Mouse (Mus musculus) kidney, embryonic 15.5 days (tissue): ENCODE measurements at regions not wholly inside any gene's neighbourhood (a gene's known extent, or its start where the extent isn't known, plus 50 kb on each side); places are given as distances from the start of the nearest gene placed in this dataset.
A peak's percentile ranks its signal among the peaks of the same experiment; 100 is the strongest.

Experiments used
- ATAC-seq: fragments of 200-750 bp; cut with Nextera tagmentation; replicated peaks from 2 replicates; pipeline ENCODE4 v1.8.0; 2017; ENCODE audit warnings: moderate TSS enrichment; ENCODE audit not compliant: low FRiP score
- H3K27ac ChIP-seq: fragments of 300-500 bp; sonication (generic); 2 replicates; pipeline ENCODE4 v1.5.1; 2015; ENCODE audit warnings: mild to moderate bottlenecking, inconsistent platforms
- H3K27me3 ChIP-seq: fragments of 300-500 bp; sonication (generic); 2 replicates; pipeline ENCODE4 v1.6.1; 2015; ENCODE audit warnings: inconsistent platforms
- H3K36me3 ChIP-seq: fragments of 300-500 bp; sonication (generic); 2 replicates; pipeline ENCODE4 v1.6.1; 2015; ENCODE audit warnings: inconsistent platforms
- H3K4me1 ChIP-seq: fragments of 300-500 bp; sonication (generic); 2 replicates; pipeline ENCODE4 v1.6.1; 2015; ENCODE audit warnings: inconsistent platforms
- H3K4me2 ChIP-seq: fragments of 300-500 bp; sonication (generic); 2 replicates; pipeline ENCODE4 v1.6.1; 2015; ENCODE audit warnings: moderate library complexity, mild to moderate bottlenecking, inconsistent platforms
- H3K4me3 ChIP-seq: fragments of 300-500 bp; sonication (generic); replicated peaks from 2 replicates; pipeline ENCODE4 v1.5.1; 2015; ENCODE audit warnings: mild to moderate bottlenecking, inconsistent platforms
- H3K9ac ChIP-seq: fragments of 300-500 bp; sonication (generic); 2 replicates; pipeline ENCODE4 v1.6.1; 2015; ENCODE audit warnings: mild to moderate bottlenecking, inconsistent platforms
- H3K9me3 ChIP-seq: fragments of 300-500 bp; sonication (generic); replicated peaks from 2 replicates; pipeline ENCODE4 v1.6.1; 2016; ENCODE audit warnings: inconsistent platforms
- WGBS: fragments of 180-500 bp; shearing (Covaris S2); methylation state at CpG from one replicate; pipeline ENCODE4 v1.1.7; 2015; ENCODE audit warnings: mixed read lengths; 5-methylcytosine and 5-hydroxymethylcytosine counted together

DNA sequence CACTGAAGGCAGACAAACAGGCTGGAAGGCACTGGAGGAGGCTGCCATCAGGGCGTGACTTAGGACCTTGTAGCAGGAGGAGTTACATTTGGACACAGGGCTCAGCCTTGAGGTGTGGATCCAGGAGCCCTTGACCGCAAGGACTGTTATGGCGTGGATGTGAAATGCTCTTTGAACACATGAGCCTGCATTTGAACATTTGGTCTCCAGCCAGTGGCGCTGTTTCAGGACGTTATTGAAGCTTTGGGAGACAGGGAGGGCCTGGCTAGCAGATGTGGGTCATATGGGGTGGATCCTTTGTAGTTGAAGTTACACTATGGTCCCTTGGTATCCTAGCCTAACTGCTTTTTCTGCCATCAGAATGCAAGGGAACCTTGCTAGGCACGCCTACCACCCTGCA is 87.0 kb upstream of the Twist2 start:
- no peak for ATAC-seq
- WGBS = 50% methylated on average over 6 of the region's 6 CpGs

DNA sequence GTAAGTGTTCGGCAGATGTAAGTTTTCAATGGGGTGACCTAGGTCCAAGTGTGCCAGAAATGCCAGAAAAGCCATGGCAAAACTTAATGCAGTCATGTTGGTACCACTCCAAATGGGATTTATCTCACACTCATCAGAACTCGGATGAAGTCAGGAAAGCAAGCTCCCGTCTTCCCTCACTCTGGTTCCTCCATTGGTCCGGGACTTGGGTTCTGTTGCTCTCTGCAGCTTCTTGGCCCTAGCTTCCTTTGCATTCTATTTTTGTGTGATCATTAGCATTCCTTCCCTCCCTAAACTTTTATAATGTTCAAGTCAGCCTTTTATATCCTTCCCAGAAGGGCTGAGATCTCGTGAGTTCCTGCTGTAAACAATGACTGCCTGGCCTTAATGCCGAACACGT is 85.9 kb upstream of the Twist2 start:
- Histone ChIP-seq H3K36me3 (no peaks in the 10 kb centered on the region), H3K4me3 (no peak overlapping the region), H3K4me1 (no peaks in the 10 kb centered on the region), H3K27ac (no peak overlapping the region; the same call in 1 of the 2 replicates), H3K27me3 (peaks cover 38% of the 10 kb centered on the region), H3K9me3 (no peaks in the 10 kb centered on the region), H3K4me2 (no peak overlapping the region), H3K9ac (no peak overlapping the region)
- 68% methylated on average over 7 of the region's 7 CpGs for WGBS
- ATAC-seq = no peak

More for the DNA sequence above, 87.0 kb upstream of the Twist2 start:
- Histone ChIP-seq H3K27me3 (peaks cover 41% of the 10 kb centered on the region), H3K4me2 (no peak overlapping the region), H3K36me3 (no peaks in the 10 kb centered on the region), H3K9ac (no peak overlapping the region), H3K9me3 (no peaks in the 10 kb centered on the region), H3K4me3 (no peak overlapping the region), H3K4me1 (no peaks in the 10 kb centered on the region; the same call in 1 of the 2 replicates), H3K27ac (no peak overlapping the region)

DNA sequence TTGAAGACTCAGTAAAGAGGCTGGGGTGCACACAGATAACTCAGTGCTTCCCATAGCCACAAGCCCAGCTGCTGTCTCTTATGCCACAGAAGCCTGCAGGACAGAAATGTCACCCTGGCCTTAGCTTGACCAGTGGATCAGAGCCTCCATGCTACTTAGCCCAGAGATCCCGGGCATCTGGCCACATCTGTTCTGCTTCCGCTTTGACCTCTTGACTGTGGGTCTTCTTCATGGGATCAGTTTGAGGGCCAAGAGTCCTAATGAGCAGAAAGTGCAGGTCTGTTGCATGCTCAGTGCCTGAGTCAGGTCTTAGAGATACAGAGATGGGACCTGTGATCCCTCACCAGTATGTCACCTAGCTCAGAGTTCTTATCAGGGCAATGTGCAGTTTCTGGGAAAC is 85.5 kb upstream of the Twist2 start:
- no peak overlapping the region for H3K27ac ChIP-seq
- WGBS = 88% methylated on average over 2 of the region's 2 CpGs

DNA sequence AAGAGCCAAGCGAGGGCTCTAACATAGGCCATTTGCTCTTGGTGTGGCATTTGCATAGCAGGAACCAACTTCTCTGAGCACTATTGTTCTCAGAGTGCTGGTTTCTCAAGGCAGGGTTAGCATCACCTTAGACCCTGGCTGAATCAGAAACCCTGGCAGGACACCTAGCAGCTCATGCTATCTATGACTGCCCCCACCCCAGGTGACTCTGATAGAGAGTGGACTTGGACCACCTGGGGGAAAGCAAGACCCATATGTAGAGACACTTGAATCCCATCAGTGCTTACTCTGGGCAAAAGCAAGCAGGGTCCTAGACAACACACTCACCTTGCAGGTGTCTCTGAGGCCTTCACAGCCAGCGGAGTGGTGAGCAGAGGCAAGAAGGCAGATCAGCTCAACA is 84.4 kb upstream of the Twist2 start:
- H3K4me2 ChIP-seq = no peak overlapping the region
- H3K4me3 ChIP-seq = no peak overlapping the region
- WGBS = 92% methylated on average over 2 of the region's 2 CpGs
- H3K27me3 ChIP-seq = peaks cover 44% of the 10 kb centered on the region
- no peaks in the 10 kb centered on the region for H3K9me3 ChIP-seq
- ATAC-seq = no peak
- H3K36me3 ChIP-seq = no peaks in the 10 kb centered on the region
- no peak overlapping the region for H3K27ac ChIP-seq
- no peaks in the 10 kb centered on the region for H3K4me1 ChIP-seq
- H3K9ac ChIP-seq = no peak overlapping the region

More for the DNA sequence above, 85.5 kb upstream of the Twist2 start:
- no peaks in the 10 kb centered on the region for H3K9me3 ChIP-seq
- H3K9ac ChIP-seq = no peak overlapping the region
- H3K4me1 ChIP-seq = no peaks in the 10 kb centered on the region
- H3K36me3 ChIP-seq = no peaks in the 10 kb centered on the region
- peaks cover 39% of the 10 kb centered on the region for H3K27me3 ChIP-seq
- H3K4me2 ChIP-seq = no peak overlapping the region
- no peak overlapping the region for H3K4me3 ChIP-seq
- no peak for ATAC-seq

DNA sequence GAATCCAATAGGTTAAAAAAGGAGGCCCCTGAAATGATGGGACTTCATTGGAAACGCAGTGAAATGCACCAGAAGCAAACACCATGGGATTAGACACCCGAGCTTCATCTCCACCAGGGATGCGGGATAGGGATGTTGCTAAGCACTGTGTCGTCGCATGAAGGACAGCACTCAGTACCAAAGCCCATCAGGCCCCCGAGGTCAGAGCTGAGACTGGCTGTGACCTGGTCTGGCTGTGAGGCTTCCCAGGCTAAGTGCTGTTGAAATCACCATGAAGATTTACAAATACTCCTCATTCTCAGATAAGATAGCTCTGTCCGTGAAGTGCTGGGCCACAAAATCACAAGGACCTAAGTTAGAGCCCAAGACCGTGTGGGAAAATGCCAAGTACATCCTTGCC is 83.3 kb upstream of the Twist2 start:
- 70% methylated on average over 8 of the region's 8 CpGs for WGBS
- ATAC-seq = no peak
- no peaks in the 10 kb centered on the region for H3K9me3 ChIP-seq

DNA sequence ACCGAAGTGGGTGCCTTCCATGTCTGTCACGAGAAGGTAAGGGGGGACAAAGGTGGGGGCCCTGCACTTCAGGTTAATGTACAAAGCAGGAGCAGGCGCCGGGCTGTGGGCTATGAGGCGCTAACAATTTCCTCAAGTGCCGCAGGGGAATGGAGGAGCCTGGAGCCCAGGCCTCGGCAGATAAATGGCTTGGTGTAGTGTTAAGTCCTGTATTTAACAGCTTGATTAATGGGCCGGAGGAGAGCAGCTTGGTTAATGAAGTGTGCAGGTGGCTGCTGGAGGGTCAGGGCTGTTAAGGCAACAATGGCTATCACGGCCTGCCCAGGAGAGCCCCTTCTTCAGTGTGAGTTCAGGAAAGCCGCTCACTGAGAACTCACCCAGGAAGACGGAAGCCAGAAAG is 72.0 kb upstream of the Twist2 start:
- peaks cover 84% of the 10 kb centered on the region for H3K27me3 ChIP-seq
- no peaks in the 10 kb centered on the region for H3K9me3 ChIP-seq
- H3K4me2 ChIP-seq = no peak overlapping the region
- WGBS = 14% methylated on average over 11 of the region's 11 CpGs
- peak; percentile 85 for ATAC-seq
- no peak overlapping the region for H3K9ac ChIP-seq
- H3K4me3 ChIP-seq = no peak overlapping the region
- no peak overlapping the region for H3K27ac ChIP-seq
- H3K4me1 ChIP-seq = peaks cover 8% of the 10 kb centered on the region; the same call in 1 of the 2 replicates
- no peaks in the 10 kb centered on the region for H3K36me3 ChIP-seq

More for the DNA sequence above, 83.3 kb upstream of the Twist2 start:
- no peak overlapping the region for H3K4me3 ChIP-seq
- H3K27ac ChIP-seq = no peak overlapping the region
- H3K27me3 ChIP-seq = peaks cover 51% of the 10 kb centered on the region
- no peak overlapping the region for H3K4me2 ChIP-seq
- no peak overlapping the region for H3K9ac ChIP-seq
- no peaks in the 10 kb centered on the region for H3K4me1 ChIP-seq
- no peaks in the 10 kb centered on the region for H3K36me3 ChIP-seq

DNA sequence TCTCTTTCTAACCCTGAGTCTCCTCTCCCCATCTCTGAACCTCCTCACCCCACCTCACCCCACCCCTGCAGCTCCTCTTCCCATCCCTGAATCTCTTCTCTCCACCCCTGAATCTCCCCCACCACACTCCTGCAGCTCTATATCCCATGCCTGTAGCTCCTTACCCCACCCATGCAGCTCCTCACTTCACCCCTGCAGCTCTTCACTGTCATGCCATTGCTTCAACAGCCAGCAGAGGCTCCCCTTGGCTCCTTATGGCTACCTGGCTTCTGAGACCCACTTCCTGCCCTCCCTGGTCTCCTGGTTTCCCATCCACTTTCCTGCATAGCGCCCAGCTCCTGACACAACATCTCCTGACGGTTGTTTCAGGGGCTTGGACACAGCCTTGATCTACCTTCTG is 71.0 kb upstream of the Twist2 start:
- Histone ChIP-seq H3K9me3 (no peaks in the 10 kb centered on the region), H3K36me3 (no peaks in the 10 kb centered on the region), H3K4me1 (peaks cover 8% of the 10 kb centered on the region; the same call in 1 of the 2 replicates), H3K27ac (no peak overlapping the region), H3K4me3 (no peak overlapping the region), H3K9ac (no peak overlapping the region), H3K4me2 (no peak overlapping the region), H3K27me3 (peaks cover 86% of the 10 kb centered on the region)
- ATAC-seq = no peak
- 68% methylated on average over 2 of the region's 2 CpGs for WGBS

DNA sequence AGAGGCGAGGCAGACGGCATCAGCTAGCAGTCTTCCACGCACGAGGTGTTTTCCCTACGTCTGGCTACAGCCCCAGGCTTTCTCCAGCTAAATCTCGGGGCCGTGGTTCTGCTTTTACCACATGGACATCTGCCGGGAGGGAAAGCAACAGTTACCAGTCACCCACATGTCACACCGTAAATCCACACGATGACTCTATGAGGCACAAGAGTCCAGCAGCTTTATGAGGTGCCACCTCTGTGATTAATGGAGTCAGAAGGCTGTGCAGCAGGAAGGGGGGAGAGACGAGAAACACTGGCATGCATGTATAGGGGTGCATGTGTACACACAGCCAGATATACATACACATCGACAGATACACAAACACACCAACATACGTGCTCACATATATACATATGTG is 69.6 kb upstream of the Twist2 start:
- no peak for ATAC-seq
- Histone ChIP-seq H3K9ac (no peak overlapping the region), H3K4me1 (peaks cover 8% of the 10 kb centered on the region; the same call in 1 of the 2 replicates), H3K27ac (no peak overlapping the region), H3K4me2 (no peak overlapping the region), H3K27me3 (peaks cover 94% of the 10 kb centered on the region), H3K36me3 (no peaks in the 10 kb centered on the region), H3K9me3 (no peaks in the 10 kb centered on the region), H3K4me3 (no peak overlapping the region)
- 27% methylated on average over 13 of the region's 13 CpGs for WGBS

DNA sequence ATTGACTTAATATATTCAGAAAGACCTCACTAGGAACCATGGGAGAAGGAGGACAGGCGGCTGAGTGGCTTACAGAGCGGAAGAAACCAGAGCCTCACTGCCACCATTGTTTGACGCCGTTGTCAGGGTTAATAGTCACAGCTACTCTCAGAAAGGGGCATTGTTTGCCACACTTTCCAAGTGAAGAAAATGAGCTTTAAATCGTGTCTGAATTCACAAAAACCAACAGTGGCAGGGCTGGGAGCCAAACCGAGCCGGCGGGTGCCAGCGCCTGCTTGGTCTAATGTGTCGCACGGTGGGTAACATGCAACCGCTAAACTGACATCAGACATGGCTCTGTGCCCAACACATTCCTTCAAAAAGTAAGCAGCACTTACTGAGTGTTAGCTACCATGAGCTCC is 68.8 kb upstream of the Twist2 start:
- no peaks in the 10 kb centered on the region for H3K9me3 ChIP-seq
- H3K9ac ChIP-seq = no peak overlapping the region
- 67% methylated on average over 12 of the region's 12 CpGs for WGBS
- no peak overlapping the region for H3K27ac ChIP-seq
- no peak overlapping the region for H3K4me2 ChIP-seq
- peaks cover 94% of the 10 kb centered on the region for H3K27me3 ChIP-seq
- peaks cover 8% of the 10 kb centered on the region; the same call in 1 of the 2 replicates for H3K4me1 ChIP-seq
- H3K36me3 ChIP-seq = no peaks in the 10 kb centered on the region
- H3K4me3 ChIP-seq = no peak overlapping the region
- ATAC-seq = no peak

DNA sequence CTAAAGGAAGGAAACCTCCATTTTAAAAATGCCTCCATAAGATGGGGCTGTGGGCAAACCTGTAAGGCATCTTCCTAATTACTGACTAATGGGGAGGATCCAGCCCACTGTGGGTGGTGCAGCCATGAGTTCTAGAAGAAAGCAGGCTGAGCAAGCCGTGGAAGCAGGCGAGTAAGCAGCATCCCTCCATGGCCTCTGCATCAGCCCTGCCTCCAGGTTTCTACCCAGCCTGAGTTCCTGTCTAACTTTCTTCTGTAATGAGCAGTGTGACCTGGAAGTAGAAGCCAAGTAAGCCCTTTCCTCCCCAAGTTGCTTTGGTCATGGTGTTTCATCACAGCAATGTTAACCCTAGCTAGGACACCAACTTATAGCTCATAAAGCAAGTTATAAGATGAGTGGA is 66.5 kb upstream of the Twist2 start:
- Histone ChIP-seq H3K4me3 (no peak overlapping the region), H3K36me3 (no peaks in the 10 kb centered on the region), H3K4me1 (peaks cover 6% of the 10 kb centered on the region; the same call in 1 of the 2 replicates), H3K27me3 (peaks cover 94% of the 10 kb centered on the region), H3K27ac (no peak overlapping the region), H3K4me2 (no peak overlapping the region), H3K9me3 (no peaks in the 10 kb centered on the region), H3K9ac (no peak overlapping the region)
- WGBS = 92% methylated on average over 2 of the region's 2 CpGs
- ATAC-seq = no peak

DNA sequence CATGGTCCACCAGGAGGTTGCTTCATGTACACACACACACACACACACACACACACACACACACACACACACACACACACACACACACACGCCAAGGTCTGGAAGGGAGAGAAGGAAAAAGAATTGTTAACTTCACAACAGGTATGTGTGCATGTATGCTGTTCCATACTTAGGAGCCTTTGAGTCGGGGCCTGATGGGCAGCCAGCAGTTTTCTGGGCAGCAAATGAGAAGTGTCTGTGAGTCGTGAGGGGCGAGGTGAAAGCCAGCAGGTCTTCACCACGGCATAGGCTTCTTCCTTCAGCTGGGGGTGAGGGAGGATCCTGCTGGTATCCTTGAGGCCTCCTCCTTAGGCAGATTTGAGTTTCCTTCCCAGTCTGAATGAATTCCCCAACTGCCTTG is 65.8 kb upstream of the Twist2 start:
- WGBS = 71% methylated on average over 5 of the region's 5 CpGs
- no peak for ATAC-seq
- no peak overlapping the region for H3K4me2 ChIP-seq

DNA sequence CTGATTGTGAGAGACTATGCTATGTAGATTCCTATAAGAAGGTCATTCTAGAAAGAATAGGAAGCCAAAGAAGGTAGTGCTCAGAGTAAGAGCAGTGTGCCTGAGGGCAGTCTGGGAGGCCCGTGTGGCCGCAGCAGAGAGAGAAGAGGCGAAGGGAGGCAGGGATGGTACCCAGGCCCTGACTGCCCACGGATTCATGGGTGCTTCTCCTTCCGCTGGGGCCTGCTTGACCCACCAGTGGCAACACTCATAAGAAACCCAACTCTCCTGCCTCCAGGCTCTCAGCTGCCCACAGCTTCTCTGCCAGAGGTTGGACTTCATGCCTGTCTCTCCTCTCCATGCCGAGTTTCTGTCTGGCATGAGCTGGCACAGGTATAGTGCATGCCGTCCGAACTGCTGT is 60.6 kb upstream of the Twist2 start:
- Histone ChIP-seq H3K36me3 (no peaks in the 10 kb centered on the region), H3K27me3 (peaks cover 93% of the 10 kb centered on the region), H3K9me3 (no peaks in the 10 kb centered on the region), H3K27ac (no peak overlapping the region), H3K4me3 (no peak overlapping the region), H3K9ac (no peak overlapping the region), H3K4me1 (no peaks in the 10 kb centered on the region), H3K4me2 (no peak overlapping the region)
- 88% methylated on average over 8 of the region's 8 CpGs for whole genome bisulfite sequencing
- ATAC-seq = no peak

More for the DNA sequence above, 65.8 kb upstream of the Twist2 start:
- no peaks in the 10 kb centered on the region for H3K9me3 ChIP-seq
- peaks cover 6% of the 10 kb centered on the region; the same call in 1 of the 2 replicates for H3K4me1 ChIP-seq
- H3K27me3 ChIP-seq = peaks cover 95% of the 10 kb centered on the region
- no peaks in the 10 kb centered on the region for H3K36me3 ChIP-seq
- H3K9ac ChIP-seq = no peak overlapping the region
- no peak overlapping the region for H3K27ac ChIP-seq
- no peak overlapping the region for H3K4me3 ChIP-seq

DNA sequence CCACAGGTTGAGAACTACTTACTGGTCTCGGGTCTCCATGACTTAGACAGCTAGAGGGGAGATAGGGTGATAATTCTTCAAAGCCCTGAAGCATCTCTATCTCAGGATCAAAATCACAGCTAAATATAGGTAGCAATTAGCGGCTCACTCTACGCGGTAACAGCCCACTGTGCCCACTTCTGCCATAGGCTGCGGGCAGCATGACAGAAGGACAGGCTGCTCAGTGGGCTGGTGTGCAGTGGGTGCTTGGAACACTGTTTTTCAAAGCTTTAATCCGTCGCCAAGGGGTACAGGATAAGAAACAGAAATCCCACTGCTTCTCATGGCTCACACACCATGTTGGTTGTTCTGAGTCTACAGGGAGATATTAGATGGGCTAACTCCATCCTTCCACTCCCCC is 59.2 kb upstream of the Twist2 start:
- no peak for ATAC-seq
- Histone ChIP-seq H3K27ac (no peak overlapping the region), H3K36me3 (no peaks in the 10 kb centered on the region), H3K9ac (no peak overlapping the region), H3K4me1 (no peaks in the 10 kb centered on the region), H3K9me3 (no peaks in the 10 kb centered on the region), H3K27me3 (peaks cover 96% of the 10 kb centered on the region), H3K4me2 (no peak overlapping the region), H3K4me3 (no peak overlapping the region)
- 91% methylated on average over 7 of the region's 7 CpGs for WGBS
